Mouse (Mus musculus) heart, postnatal 14 days (tissue): ENCODE results near the gene Ucp3. TPM values are rescaled to one million over a fixed set of nuclear protein-coding genes. Genes with fewer than 3 reads are reported as not detected.

ENCODE experiments used
- DNase-seq, 2 experiments: peaks; one replicate each; pipeline ENCODE4 v3.0.0; 2021 to 2022
- intact Hi-C: fragments of 180-260 bp; cut with DNase I; formaldehyde crosslinking; loops from one replicate; pipeline ENCODE4 v1.15.1; 2025
- long read RNA-seq, 2 experiments: library from polyadenylated mRNA; stranded (forward); transcript quantifications; one replicate each; pipeline ENCODE4 v2.0.0; 2021
- total RNA-seq, 2 experiments: library from RNA; stranded (reverse); gene quantifications; 2 replicates each; pipeline ENCODE4 v1.2.3; 2021

Gene Ucp3
- total RNA-seq = 10 to 100 TPM; 50.0 to 74.5 TPM
- long read RNA-seq, experiment 1, transcript Ucp3-201 (7 exons, 2,448 nt) = major isoform, 68 of 83 reads
- long read RNA-seq, experiment 1, partial matches to known transcripts = 7 of 83 reads
- long read RNA-seq, experiment 1, other reads (novel, unspliced or antisense) = 5 of 83 reads
- long read RNA-seq, experiment 2, transcript Ucp3-201 (7 exons, 2,448 nt) = major isoform, 64 of 80 reads
- long read RNA-seq, experiment 2, partial matches to known transcripts = 14 of 80 reads
- long read RNA-seq, experiment 2, other reads (novel, unspliced or antisense) = 1 of 80 reads

DNA sequence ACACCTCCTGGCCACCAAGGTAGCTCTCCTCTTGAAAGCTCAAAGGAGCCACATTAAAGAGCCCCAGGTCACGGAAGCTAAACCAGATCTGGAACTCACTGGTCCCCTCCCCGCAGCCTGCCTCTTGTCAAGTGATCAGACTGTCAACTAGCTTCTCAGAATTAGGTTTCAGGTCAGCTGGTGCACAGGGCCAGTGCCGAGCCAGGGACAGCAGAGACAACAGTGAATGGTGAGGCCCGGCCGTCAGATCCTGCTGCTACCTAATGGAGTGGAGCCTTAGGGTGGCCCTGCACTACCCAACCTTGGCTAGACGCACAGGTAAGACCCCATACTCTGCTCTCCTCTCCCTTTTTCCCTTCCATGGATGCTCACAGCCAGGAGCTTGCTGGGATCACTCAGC, at the start of gene Ucp3:
Gene Ucp3 (plus strand): TSS at position 214 of the 400 bp plus-strand sequence.
- intact Hi-C loops = no loop called here
- DNase-seq = peak; percentile 29 to 63

GRCm38 (mm10) chr7:100425795-100426194, 47.0 kb upstream of the Ucp3 start:
- DNase-seq = no peak
- intact Hi-C loops = loop anchor here (10.0 kb wide), 1 partner anchor 219 kb away; no protein-coding TSS in a partner anchor

DNA sequence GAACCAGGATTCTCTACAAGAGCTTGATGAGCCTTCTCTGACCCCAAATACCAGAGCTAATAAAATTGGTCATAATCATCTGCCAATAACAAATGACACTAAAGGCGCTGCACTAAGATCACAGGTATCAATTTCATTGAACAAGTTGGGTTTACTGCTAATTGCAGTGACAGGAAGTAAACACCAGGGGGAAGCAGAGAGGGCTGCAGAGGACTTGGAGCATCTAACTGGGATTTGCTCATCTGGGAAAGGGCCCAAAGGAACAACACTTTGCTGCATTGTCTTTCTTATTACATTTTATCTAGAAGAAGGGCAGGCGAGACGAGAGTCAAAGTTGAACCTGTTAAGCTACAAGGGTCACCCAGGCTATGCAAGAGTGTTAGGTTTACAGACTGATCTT, 43.7 kb upstream of the Ucp3 start:
- intact Hi-C loops = loop anchor here (2.0 to 10.0 kb wide), 2 partner anchors 64 to 216 kb away; partner anchors contain the start of gene Ucp2
- peak; percentile 65 to 74 for DNase-seq

- peak; percentile 23 to 28 for DNase-seq
- intact Hi-C loops = loop anchor here (2.0 to 10.0 kb wide), 2 partner anchors 63 to 215 kb away; partner anchors contain the start of gene Ucp2
These were observed 42.9 kb upstream of the Ucp3 start for GRCm38 (mm10) chr7:100429911-100430310.

- intact Hi-C loops = no loop called here
These were observed 41.7 kb upstream of the Ucp3 start for GRCm38 (mm10) chr7:100431103-100431502.

GRCm38 (mm10) chr7:100433295-100433694, 39.5 kb upstream of the Ucp3 start:
- DNase-seq = no peak
- intact Hi-C loops = no loop called here

More at GRCm38 (mm10) chr7:100431103-100431502, 41.7 kb upstream of the Ucp3 start:
- peak; percentile 61 to 81 for DNase-seq

- no peak for DNase-seq
- intact Hi-C loops = no loop called here
These were observed 29.1 kb upstream of the Ucp3 start for GRCm38 (mm10) chr7:100443728-100444127.

- no peak for DNase-seq
- intact Hi-C loops = no loop called here
These were observed 26.5 kb upstream of the Ucp3 start for GRCm38 (mm10) chr7:100446271-100446670.

DNA sequence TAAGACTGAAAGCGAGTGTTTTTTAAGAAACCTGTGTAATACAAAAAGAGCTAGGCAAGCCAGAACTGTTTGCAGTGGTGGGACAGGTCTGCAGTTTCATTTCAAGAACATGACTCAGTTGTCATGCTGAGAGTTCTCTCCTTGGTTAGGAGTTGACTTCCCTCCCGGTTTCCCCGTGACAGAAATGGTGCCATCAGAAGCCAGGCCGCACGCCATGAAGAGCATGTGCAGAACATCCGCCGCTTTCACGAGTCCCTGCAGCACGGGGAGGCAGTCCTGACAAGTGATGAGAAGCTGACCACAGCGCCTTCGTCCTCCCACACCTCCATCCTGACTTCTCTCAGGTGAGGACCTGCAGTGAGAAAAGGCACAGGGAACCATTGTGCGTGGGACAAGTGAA, 24.3 kb upstream of the Ucp3 start:
- DNase-seq = no peak
- intact Hi-C loops = no loop called here

DNA sequence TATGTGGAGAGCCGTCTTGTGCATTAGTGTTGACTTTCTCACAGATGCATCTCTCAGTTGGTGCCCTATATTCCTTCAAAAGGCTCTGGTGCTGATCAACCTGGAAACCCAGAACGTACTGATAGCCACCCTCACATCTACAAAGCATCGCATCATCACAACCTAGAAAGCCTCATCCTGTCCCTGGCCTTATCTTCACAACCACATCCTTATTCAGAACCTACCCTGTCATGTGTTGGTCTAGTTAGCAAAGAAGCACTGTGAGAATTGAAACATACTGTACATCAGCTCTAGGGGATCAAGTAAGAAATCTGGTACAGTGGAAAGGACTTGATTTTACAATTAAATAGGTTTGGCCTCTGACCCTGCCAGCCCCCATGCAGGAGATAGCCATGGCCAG, 23.8 kb upstream of the Ucp3 start:
- intact Hi-C loops = no loop called here
- DNase-seq = no peak

DNA sequence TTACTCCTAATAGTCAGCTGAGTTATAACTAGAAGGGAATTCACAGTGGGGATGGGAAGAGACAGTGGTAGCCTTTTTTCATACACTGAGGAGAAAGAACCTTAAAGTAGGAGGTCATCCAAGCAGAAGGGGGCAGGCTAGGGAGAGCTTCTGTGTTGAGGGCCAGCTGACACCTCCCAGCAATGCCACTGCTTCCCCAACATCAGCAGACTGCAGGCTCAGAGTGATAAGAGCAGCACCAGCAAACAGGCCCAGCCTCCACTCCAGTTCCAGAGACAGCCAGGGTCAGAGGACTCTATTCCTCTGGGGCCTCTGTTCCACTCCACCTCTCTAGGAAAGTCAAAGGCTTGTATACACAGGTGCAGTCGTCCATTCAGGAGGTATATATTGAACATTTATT, 14.6 kb upstream of the Ucp3 start:
- no peak for DNase-seq
- intact Hi-C loops = no loop called here

- peak in 1 of 2 experiments; percentile 27 for DNase-seq
- intact Hi-C loops = loop anchor here (2.0 kb wide), 1 partner anchor 23 kb away; no protein-coding TSS in a partner anchor
These were observed 12.9 kb upstream of the Ucp3 start for GRCm38 (mm10) chr7:100459862-100460261.

GRCm38 (mm10) chr7:100461621-100462151, 11.1 kb upstream of the Ucp3 start:
- intact Hi-C loops = loop anchor here (2.0 kb wide), 1 partner anchor 25 kb away; no protein-coding TSS in a partner anchor
- peak; percentile 66 to 75 for DNase-seq

DNA sequence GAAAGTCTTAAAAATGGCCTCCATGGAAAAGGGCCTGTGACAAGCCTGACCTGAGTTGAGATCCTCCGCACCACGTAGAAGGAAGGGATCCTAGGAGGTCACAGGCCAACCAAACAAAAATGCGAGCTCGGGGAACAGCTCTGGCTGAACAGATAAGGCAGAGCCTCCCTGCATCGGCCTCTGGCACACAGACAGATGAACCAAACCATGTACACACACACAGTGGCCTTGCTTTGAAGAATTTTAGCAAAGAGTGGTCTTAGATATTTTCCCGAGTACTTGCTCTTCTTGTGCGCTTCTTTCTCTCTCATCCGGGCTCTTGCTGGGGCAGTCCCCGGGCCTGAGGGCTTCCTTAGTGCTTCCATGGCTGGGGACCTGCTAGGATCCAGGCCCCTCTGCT, 9.6 kb upstream of the Ucp3 start:
- intact Hi-C loops = no loop called here
- DNase-seq = no peak

DNA sequence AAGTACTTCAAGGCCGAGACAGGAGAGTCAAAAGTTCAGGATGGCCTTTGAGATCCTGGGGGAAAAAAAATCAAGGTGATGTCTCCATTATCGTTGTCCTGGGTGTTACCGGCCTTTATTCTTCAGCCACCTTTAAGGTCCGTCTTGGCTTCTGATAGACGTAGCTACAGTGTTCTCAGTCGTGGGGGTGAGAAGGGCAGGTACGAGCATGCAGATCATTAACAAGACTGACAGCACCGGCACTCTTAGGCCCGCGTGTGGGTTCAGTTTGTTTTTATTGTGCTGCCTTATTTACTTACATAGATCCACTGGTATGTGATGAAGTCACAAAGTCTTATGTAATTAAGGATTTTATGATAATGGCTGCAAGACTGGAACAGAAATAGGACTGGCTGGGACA, 9.0 kb upstream of the Ucp3 start:
- DNase-seq = no peak

GRCm38 (mm10) chr7:100464248-100464647, 8.5 kb upstream of the Ucp3 start:
- intact Hi-C loops = loop anchor here (2.0 kb wide), 1 partner anchor 29 kb away; the partner anchor contains the start of gene Ucp2
- DNase-seq = no peak

More for the DNA sequence above, 9.0 kb upstream of the Ucp3 start:
- intact Hi-C loops = loop anchor here (2.0 kb wide), 1 partner anchor 29 kb away; the partner anchor contains the start of gene Ucp2

GRCm38 (mm10) chr7:100465248-100465647, 7.5 kb upstream of the Ucp3 start:
- peak; percentile 34 to 55 for DNase-seq
- intact Hi-C loops = loop anchor here (2.0 kb wide), 1 partner anchor 28 kb away; the partner anchor contains the start of gene Ucp2

GRCm38 (mm10) chr7:100465656-100466309, 7.0 kb upstream of the Ucp3 start:
- DNase-seq = peak; percentile 87 to 94
- intact Hi-C loops = loop anchor here (2.0 kb wide), 1 partner anchor 27 kb away; the partner anchor contains the start of gene Ucp2

GRCm38 (mm10) chr7:100466781-100467510, 5.8 kb upstream of the Ucp3 start:
- DNase-seq = no peak
- intact Hi-C loops = no loop called here

GRCm38 (mm10) chr7:100468761-100469160, 4.0 kb upstream of the Ucp3 start:
- no peak for DNase-seq
- intact Hi-C loops = no loop called here
